ENCODE assay signal across 7 mouse cellular contexts in genomic region chr11:68853611-68854401, GRCm38 (mm10). TPM values are rescaled to one million over a fixed set of nuclear protein-coding genes. Genes with fewer than 3 reads are reported as not detected.
A peak's percentile ranks its signal among the peaks of the same experiment; 100 is the strongest.
DNase-seq lines count a peak whose midpoint lies in the region; ATAC-seq and TF ChIP-seq lines count a peak whose summit lies in the region.

No protein-coding gene starts in this region.

- H3K4me3 ChIP-seq in G1E (ENCODE audit: low read depth, low read length) = peak overlapping the region; percentile 93
- peak overlapping the region; percentile 97 for H3K4me3 ChIP-seq in hindbrain, embryonic 11.5 days (ENCODE audit: low read depth, low read length)
- H3K4me3 ChIP-seq in limb, embryonic 15.5 days = peak overlapping the region; percentile 80
- peak overlapping the region; percentile 99 for H3K4me3 ChIP-seq in midbrain, embryonic 15.5 days

- peaks cover 3% of the 10 kb centered on the region for H3K27me3 ChIP-seq in G1E (ENCODE audit: insufficient read depth, low read length)
- no peaks in the 10 kb centered on the region for H3K27me3 ChIP-seq in hindbrain, embryonic 11.5 days (ENCODE audit: control insufficient read depth, insufficient read depth, low read length)
- H3K27me3 ChIP-seq in limb, embryonic 15.5 days = no peaks in the 10 kb centered on the region
- no peaks in the 10 kb centered on the region for H3K27me3 ChIP-seq in midbrain, embryonic 15.5 days (replicated peaks)

- 52% methylated on average over 14 of the region's 14 CpGs for WGBS in hindbrain, embryonic 11.5 days
- 36% methylated on average over 14 of the region's 14 CpGs for WGBS in limb, embryonic 15.5 days
- 51% methylated on average over 14 of the region's 14 CpGs for WGBS in midbrain, embryonic 15.5 days

- DNase-seq in G1E (ENCODE audit: low spot score) = peak; percentile 58
- peak; percentile 76 for DNase-seq in adrenal gland, adult 8-10 months
- peak; percentile 66 for DNase-seq in fibroblast of lung, adult 2 months (ENCODE audit: low read depth)
- no peak for DNase-seq in hindbrain, embryonic 11.5 days (ENCODE audit: low spot score)
- no peak for DNase-seq in layer of hippocampus, adult 9-11 months

- H3K9ac ChIP-seq in hindbrain, embryonic 11.5 days (ENCODE audit: low read depth, low read length) = peak overlapping the region; percentile 77
- peak overlapping the region; percentile 43 for H3K9ac ChIP-seq in limb, embryonic 15.5 days
- H3K9ac ChIP-seq in midbrain, embryonic 15.5 days = peak overlapping the region; percentile 37

- no peak for TF ChIP-seq CTCF in G1E (IDR thresholded peaks at IDR 0.05; ENCODE audit: low read depth, low read length)

- no peaks in the 10 kb centered on the region for H3K9me3 ChIP-seq in G1E (replicated peaks)
- H3K9me3 ChIP-seq in hindbrain, embryonic 11.5 days (ENCODE audit: control insufficient read depth, low read length) = no peaks in the 10 kb centered on the region
- H3K9me3 ChIP-seq in limb, embryonic 15.5 days = no peaks in the 10 kb centered on the region
- no peaks in the 10 kb centered on the region for H3K9me3 ChIP-seq in midbrain, embryonic 15.5 days

- ATAC-seq in G1E (ENCODE audit: extremely low read depth, insufficient number of reproducible peaks, low FRiP score, poor library complexity, severe bottlenecking) = 0 out of 2 replicates have a peak, but pooled peaks have one; percentile 15
- no peak for ATAC-seq in hindbrain, embryonic 11.5 days (ENCODE audit: low FRiP score)
- ATAC-seq in limb, embryonic 15.5 days (ENCODE audit: insufficient number of reproducible peaks, low FRiP score, low TSS enrichment, low read depth) = no peak
- 0 out of 2 replicates have a peak, but pooled peaks have one; percentile 1 for ATAC-seq in midbrain, embryonic 15.5 days (replicated peaks)

- H3K36me3 ChIP-seq in G1E (replicated peaks) = peaks cover 16% of the 10 kb centered on the region
- no peaks in the 10 kb centered on the region for H3K36me3 ChIP-seq in hindbrain, embryonic 11.5 days (ENCODE audit: control insufficient read depth, insufficient read depth, low read length)
- H3K36me3 ChIP-seq in limb, embryonic 15.5 days = no peaks in the 10 kb centered on the region
- no peaks in the 10 kb centered on the region for H3K36me3 ChIP-seq in midbrain, embryonic 15.5 days (replicated peaks)

- no peak overlapping the region for H3K27ac ChIP-seq in hindbrain, embryonic 11.5 days (ENCODE audit: low read depth, low read length)
- peak overlapping the region; percentile 84 for H3K27ac ChIP-seq in limb, embryonic 15.5 days
- peak overlapping the region; percentile 75 for H3K27ac ChIP-seq in midbrain, embryonic 15.5 days

- H3K4me1 ChIP-seq in G1E (ENCODE audit: insufficient read depth, low read depth, low read length) = peaks cover 39% of the 10 kb centered on the region
- no peaks in the 10 kb centered on the region; the same call in 1 of the 2 replicates for H3K4me1 ChIP-seq in hindbrain, embryonic 11.5 days (replicated peaks; ENCODE audit: control insufficient read depth, insufficient read depth, low read length)
- H3K4me1 ChIP-seq in limb, embryonic 15.5 days = peaks cover 21% of the 10 kb centered on the region
- H3K4me1 ChIP-seq in midbrain, embryonic 15.5 days = peaks cover 30% of the 10 kb centered on the region

- peak overlapping the region; percentile 43 for H3K4me2 ChIP-seq in hindbrain, embryonic 11.5 days (replicated peaks; ENCODE audit: low read depth, low read length)
- H3K4me2 ChIP-seq in limb, embryonic 15.5 days = peak overlapping the region; percentile 59
- peak overlapping the region; percentile 63 for H3K4me2 ChIP-seq in midbrain, embryonic 15.5 days

RNA-seq across cellular contexts. Expression of gene Ndel1, which starts 17.9 kb away (rescaled TPM):
- 39.4 and 48.7 TPM in 2 replicates for total RNA-seq in G1E (2014; fragmentation: Nextera tagmentation)
- 52.3 and 64.3 TPM in 2 replicates for total RNA-seq in G1E (2017)
- polyA plus RNA-seq in G1E (2012) = 26.2 and 40.3 TPM in 2 replicates
- total RNA-seq in adrenal gland, adult 8-10 months (2022) = 10 to 100 TPM; 59.5 to 79.4 (median 68.0) TPM
- polyA plus RNA-seq in hindbrain, embryonic 11.5 days (2014; fragmentation: Nextera tagmentation; extraction: Ambion mirVana) = 53.3 and 55.0 TPM in 2 replicates
- polyA plus RNA-seq in limb, embryonic 15.5 days (2015; fragmentation: Nextera tagmentation; extraction: Ambion mirVana) = 124 and 128 TPM in 2 replicates
- polyA plus RNA-seq in midbrain, embryonic 15.5 days (2015; fragmentation: Nextera tagmentation; extraction: Ambion mirVana) = 105 and 108 TPM in 2 replicates

RNA-seq across cellular contexts. Expression of gene Rnf222, which starts 34.5 kb away (rescaled TPM):
- not detected in 2 replicates for total RNA-seq in G1E (2014; fragmentation: Nextera tagmentation)
- 0.06 and 0.11 TPM in 2 replicates for total RNA-seq in G1E (2017)
- polyA plus RNA-seq in G1E (2012) = not detected in 2 replicates
- total RNA-seq in adrenal gland, adult 8-10 months (2022) = under 1 TPM in 3 of 4 experiments, not detected in 1; 0.08 to 0.21 (median 0.09) TPM
- not detected in 2 replicates for polyA plus RNA-seq in hindbrain, embryonic 11.5 days (2014; fragmentation: Nextera tagmentation; extraction: Ambion mirVana)
- 4.2 and 5.1 TPM in 2 replicates for polyA plus RNA-seq in limb, embryonic 15.5 days (2015; fragmentation: Nextera tagmentation; extraction: Ambion mirVana)
- not detected in 2 replicates for polyA plus RNA-seq in midbrain, embryonic 15.5 days (2015; fragmentation: Nextera tagmentation; extraction: Ambion mirVana)

RNA-seq across cellular contexts. Expression of gene Rpl26, which starts 47.6 kb away (rescaled TPM):
- total RNA-seq in G1E (2014; fragmentation: Nextera tagmentation) (1,627 and 1,719 TPM in 2 replicates), G1E (2017) (4,471 and 4,820 TPM in 2 replicates)
- 273 and 318 TPM in 2 replicates for polyA plus RNA-seq in G1E (2012)
- 1,000 to 10,000 TPM; 1,214 to 1,402 (median 1,307) TPM for total RNA-seq in adrenal gland, adult 8-10 months (2022)
- 839 and 854 TPM in 2 replicates for polyA plus RNA-seq in hindbrain, embryonic 11.5 days (2014; fragmentation: Nextera tagmentation; extraction: Ambion mirVana)
- 838 and 986 TPM in 2 replicates for polyA plus RNA-seq in limb, embryonic 15.5 days (2015; fragmentation: Nextera tagmentation; extraction: Ambion mirVana)
- 529 and 538 TPM in 2 replicates for polyA plus RNA-seq in midbrain, embryonic 15.5 days (2015; fragmentation: Nextera tagmentation; extraction: Ambion mirVana)

Comparison
In these comparisons a context has a peak if more than half of its experiments do, and no peak if none do; other contexts are left out.
1. ATAC-seq: peak in G1E (single experiment) and midbrain, embryonic 15.5 days (single experiment); none in hindbrain, embryonic 11.5 days (single experiment) and limb, embryonic 15.5 days (single experiment).
2. DNase-seq: peak in G1E (single experiment), adrenal gland, adult 8-10 months (single experiment) and fibroblast of lung, adult 2 months (single experiment); none in hindbrain, embryonic 11.5 days (single experiment) and layer of hippocampus, adult 9-11 months (single experiment).
3. Peak in every context shown above with its lines, with median percentiles within 50 percentile points of each other: H3K4me3 ChIP-seq, H3K4me2 ChIP-seq and H3K9ac ChIP-seq.